Mouse (Mus musculus) spleen, postnatal 36 days (tissue): ENCODE results near the gene Nbas.

Experiments
- DNase-seq, 2 experiments: peaks; one replicate each; pipeline ENCODE4 v3.0.0; 2022; ENCODE audit warnings: low spot score in 2 of 2, mixed read lengths in 1 of 2

The Nbas gene

GRCm38 (mm10) chr12:13532731-13533365 lies 263.9 kb downstream of the Nbas start:
- no peak for DNase-seq

- no peak for DNase-seq
These were observed 270.2 kb downstream of the Nbas start for GRCm38 (mm10) chr12:13539171-13539570.

GRCm38 (mm10) chr12:13543806-13544205 lies 274.9 kb downstream of the Nbas start:
- DNase-seq = no peak

- no peak for DNase-seq
These were observed 294.8 kb downstream of the Nbas start for GRCm38 (mm10) chr12:13563646-13564289.

- no peak for DNase-seq
These were observed 295.4 kb downstream of the Nbas start for GRCm38 (mm10) chr12:13564330-13564729.

- no peak for DNase-seq
These were observed 297.5 kb downstream of the Nbas start for GRCm38 (mm10) chr12:13566421-13566820.

- DNase-seq = no peak
These were observed 306.2 kb downstream of the Nbas start for GRCm38 (mm10) chr12:13575158-13575557.

- no peak for DNase-seq
These were observed 307.0 kb downstream of the Nbas start for GRCm38 (mm10) chr12:13575605-13576600.

GRCm38 (mm10) chr12:13576761-13577160 lies 307.8 kb downstream of the Nbas start:
- no peak for DNase-seq

GRCm38 (mm10) chr12:13580796-13581195 lies 311.9 kb downstream of the Nbas start:
- no peak for DNase-seq

- no peak for DNase-seq
These were observed 314.5 kb downstream of the Nbas start for GRCm38 (mm10) chr12:13583386-13583785.

- DNase-seq = no peak
These were observed 316.7 kb downstream of the Nbas start for GRCm38 (mm10) chr12:13585527-13586156.

- no peak for DNase-seq
These were observed 318.7 kb downstream of the Nbas start for GRCm38 (mm10) chr12:13587675-13588074.

GRCm38 (mm10) chr12:13589021-13589420 lies 320.1 kb downstream of the Nbas start:
- no peak for DNase-seq

- DNase-seq = no peak
These were observed 326.0 kb downstream of the Nbas start for GRCm38 (mm10) chr12:13594746-13595469.

GRCm38 (mm10) chr12:13597026-13597425 lies 328.1 kb downstream of the Nbas start:
- DNase-seq = no peak

- DNase-seq = no peak
These were observed 329.6 kb downstream of the Nbas start for GRCm38 (mm10) chr12:13598545-13598944.

GRCm38 (mm10) chr12:13602414-13602813 lies 333.5 kb downstream of the Nbas start:
- no peak for DNase-seq

- no peak for DNase-seq
These were observed 338.1 kb downstream of the Nbas start for GRCm38 (mm10) chr12:13607021-13607420.

- no peak for DNase-seq
These were observed 340.1 kb downstream of the Nbas start for GRCm38 (mm10) chr12:13609027-13609426.

GRCm38 (mm10) chr12:13613041-13613440 lies 344.1 kb downstream of the Nbas start:
- no peak for DNase-seq
